Mouse (Mus musculus): Measurements from ENCODE around the gene Ppat. TPM values are rescaled to one million over a fixed set of nuclear protein-coding genes. Genes with fewer than 3 reads are reported as not detected.
A peak's percentile ranks its signal among the peaks of the same experiment; 100 is the strongest.

The Ppat gene
- polyA plus RNA-seq, 1 experiment from 2014 or later = 29.1 TPM

DNA sequence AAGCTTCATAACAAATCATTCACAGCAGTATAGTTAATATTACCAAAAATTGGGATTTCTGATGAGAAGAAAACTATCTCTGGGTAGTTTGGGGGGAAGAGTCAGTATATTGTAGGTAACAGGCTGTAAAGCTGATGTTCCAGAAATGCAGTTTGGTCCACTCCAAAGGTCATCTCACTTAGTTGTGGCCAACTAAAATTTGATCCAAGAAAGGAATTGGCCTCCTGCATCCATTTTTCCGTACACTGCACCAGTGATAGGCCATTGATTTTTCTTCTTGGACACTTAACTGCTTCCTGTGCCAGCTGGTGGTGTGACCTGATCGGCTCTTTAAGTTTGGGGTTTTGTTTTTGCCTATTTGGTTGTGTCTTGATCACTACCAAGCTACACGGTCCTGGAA lies 2.4 kb upstream of the Ppat start:
- Histone ChIP-seq H3K9me3 (ENCODE audit: control insufficient read depth, low read depth, low read length) (no peaks in the 10 kb centered on the region), H3K36me3 (ENCODE audit: control insufficient read depth, insufficient read depth, low read length) (peaks cover 34% of the 10 kb centered on the region), H3K27ac (ENCODE audit: low read length) (no peak overlapping the region), H3K4me3 (ENCODE audit: low read depth, low read length) (no peak overlapping the region), H3K4me2 (replicated peaks; ENCODE audit: low read depth, low read length) (no peak overlapping the region), H3K9ac (replicated peaks; ENCODE audit: low read depth, low read length) (no peak overlapping the region), H3K27me3 (ENCODE audit: control insufficient read depth, insufficient read depth, low read length) (no peaks in the 10 kb centered on the region), H3K4me1 (ENCODE audit: control insufficient read depth, insufficient read depth, low read length) (peaks cover 15% of the 10 kb centered on the region; the same call in 1 of the 2 replicates)
- no peak for ATAC-seq (ENCODE audit: insufficient number of reproducible peaks, insufficient read depth, low FRiP score, low read depth)
- 70% methylated on average over 3 of the region's 3 CpGs for WGBS

DNA sequence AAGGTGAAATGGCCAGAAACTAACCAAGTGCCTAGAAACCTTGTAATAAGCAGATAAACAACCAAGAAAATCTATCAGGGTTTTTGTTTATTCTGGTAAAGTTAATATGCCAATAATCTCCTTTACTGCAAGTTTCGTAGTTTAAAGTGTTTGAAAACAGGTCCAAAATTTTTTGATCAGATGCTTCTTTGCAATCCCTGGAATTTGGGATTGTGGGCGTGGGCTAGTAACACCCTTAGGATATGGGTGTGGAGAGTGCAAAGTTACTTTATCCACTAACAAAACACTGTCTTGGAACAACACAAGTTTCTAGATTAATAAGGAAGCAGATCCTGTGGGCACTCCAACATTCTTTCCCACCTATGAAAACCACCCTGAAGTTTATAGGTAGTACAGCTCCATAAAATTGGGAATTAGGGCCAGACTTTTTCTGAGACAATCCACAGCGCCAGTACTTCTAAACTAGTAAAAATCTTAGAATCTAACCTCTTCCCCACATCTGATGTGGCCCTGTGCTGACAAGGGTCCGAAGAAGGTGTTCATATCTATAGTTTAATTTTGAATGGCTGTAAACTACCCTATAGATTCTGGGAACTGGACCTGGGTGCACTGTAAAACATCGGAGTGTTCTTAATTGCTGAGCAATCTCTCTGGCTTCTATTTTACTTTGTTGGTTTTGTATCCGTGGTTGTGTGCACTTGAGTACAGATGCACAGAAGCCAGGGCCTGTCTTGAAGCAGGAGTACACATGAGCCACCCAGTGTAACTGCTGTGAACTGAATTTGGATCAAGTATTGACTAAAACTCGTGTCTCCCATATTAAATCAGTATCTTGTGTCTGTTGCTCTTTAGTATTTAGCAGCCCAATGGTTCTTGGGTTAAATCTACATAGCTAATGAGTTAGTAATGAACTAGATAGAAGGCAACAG lies 998 bp upstream of the Ppat start:
- Histone ChIP-seq H3K27ac (ENCODE audit: low read length) (peak overlapping the region; percentile 88), H3K4me3 (ENCODE audit: low read depth, low read length) (peak overlapping the region; percentile 70), H3K9ac (replicated peaks; ENCODE audit: low read depth, low read length) (peak overlapping the region; percentile 66), H3K4me1 (ENCODE audit: control insufficient read depth, insufficient read depth, low read length) (peaks cover 15% of the 10 kb centered on the region), H3K27me3 (ENCODE audit: control insufficient read depth, insufficient read depth, low read length) (no peaks in the 10 kb centered on the region), H3K4me2 (replicated peaks; ENCODE audit: low read depth, low read length) (peak overlapping the region; percentile 82), H3K36me3 (ENCODE audit: control insufficient read depth, insufficient read depth, low read length) (peaks cover 20% of the 10 kb centered on the region), H3K9me3 (ENCODE audit: control insufficient read depth, low read depth, low read length) (no peaks in the 10 kb centered on the region)
- WGBS = 14% methylated on average over 7 of the region's 7 CpGs
- no peak for ATAC-seq (ENCODE audit: insufficient number of reproducible peaks, insufficient read depth, low FRiP score, low read depth)

DNA sequence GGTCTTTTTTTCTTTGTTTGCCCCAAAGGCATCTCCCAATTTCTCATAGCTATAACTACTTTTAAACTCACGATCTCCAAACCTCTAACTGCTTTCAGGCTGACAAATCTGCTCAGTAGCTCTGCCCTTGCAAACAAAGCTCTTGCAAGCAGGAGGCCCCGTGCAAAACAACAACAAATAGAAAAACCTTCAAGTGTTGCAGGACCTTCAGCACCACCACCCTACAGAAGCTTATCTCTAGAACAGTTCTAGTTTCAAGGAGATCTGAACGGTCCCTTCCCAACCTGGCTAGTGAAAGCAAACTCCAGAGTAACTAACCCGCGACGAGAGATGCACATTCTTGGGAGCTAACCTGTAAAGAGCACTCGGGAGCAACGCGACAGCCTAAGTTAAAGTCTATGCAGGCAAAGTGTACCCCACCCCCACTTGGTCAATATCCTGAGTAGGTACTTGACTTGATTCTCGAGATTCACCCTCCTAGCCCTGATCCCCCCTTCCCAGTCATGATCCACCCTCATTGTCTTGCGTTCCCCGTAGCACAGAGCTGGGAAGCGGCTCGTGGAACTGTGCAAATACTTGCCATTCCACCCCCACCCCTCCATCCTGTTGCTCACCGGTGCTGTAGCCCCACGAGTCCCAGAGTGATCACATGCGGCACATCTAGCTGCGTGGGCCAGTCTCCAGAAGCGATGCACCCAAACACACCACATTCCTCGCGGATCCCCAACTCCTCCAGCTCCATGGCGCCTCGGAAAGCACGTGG lies 854 bp downstream of the Ppat start:
- Histone ChIP-seq H3K9me3 (ENCODE audit: control insufficient read depth, low read depth, low read length) (no peaks in the 10 kb centered on the region), H3K27me3 (ENCODE audit: control insufficient read depth, insufficient read depth, low read length) (no peaks in the 10 kb centered on the region), H3K27ac (ENCODE audit: low read length) (peak overlapping the region; percentile 76), H3K4me2 (replicated peaks; ENCODE audit: low read depth, low read length) (peak overlapping the region; percentile 74), H3K4me3 (ENCODE audit: low read depth, low read length) (peak overlapping the region; percentile 70), H3K9ac (replicated peaks; ENCODE audit: low read depth, low read length) (peak overlapping the region; percentile 40), H3K36me3 (ENCODE audit: control insufficient read depth, insufficient read depth, low read length) (peaks cover 7% of the 10 kb centered on the region; the same call in 1 of the 2 replicates), H3K4me1 (ENCODE audit: control insufficient read depth, insufficient read depth, low read length) (peaks cover 25% of the 10 kb centered on the region)
- no peak for ATAC-seq (ENCODE audit: insufficient number of reproducible peaks, insufficient read depth, low FRiP score, low read depth)
- under 1% methylated on average over 24 of the region's 24 CpGs for WGBS

DNA sequence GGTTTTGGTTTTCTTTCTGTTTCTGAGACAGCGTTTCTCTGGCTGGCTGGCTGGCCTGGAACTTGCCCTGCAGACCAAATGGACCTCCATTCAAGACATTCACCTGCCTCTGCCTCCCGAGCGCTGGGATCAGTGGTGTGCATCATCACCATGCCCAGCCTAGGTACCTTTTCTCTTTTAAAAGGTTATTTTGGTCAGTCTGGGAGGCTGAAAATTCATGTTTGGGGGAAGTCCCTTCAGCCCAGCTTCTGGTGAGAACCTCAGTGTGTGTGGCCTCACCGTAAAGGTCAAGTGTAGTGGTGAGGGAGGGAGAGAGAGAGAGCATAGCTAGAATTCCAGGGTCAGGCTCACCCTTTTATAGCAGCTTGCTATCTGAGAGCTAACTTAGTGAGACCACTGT lies 3.6 kb downstream of the Ppat start:
- H3K27me3 ChIP-seq (ENCODE audit: control insufficient read depth, insufficient read depth, low read length) = no peaks in the 10 kb centered on the region
- H3K4me1 ChIP-seq (ENCODE audit: control insufficient read depth, insufficient read depth, low read length) = peaks cover 21% of the 10 kb centered on the region
- no peak overlapping the region for H3K9ac ChIP-seq (replicated peaks; ENCODE audit: low read depth, low read length)
- H3K36me3 ChIP-seq (ENCODE audit: control insufficient read depth, insufficient read depth, low read length) = no peaks in the 10 kb centered on the region; the same call in 1 of the 2 replicates
- ATAC-seq (ENCODE audit: insufficient number of reproducible peaks, insufficient read depth, low FRiP score, low read depth) = no peak
- WGBS = 86% methylated on average over 4 of the region's 4 CpGs
- H3K4me3 ChIP-seq (ENCODE audit: low read depth, low read length) = no peak overlapping the region
- no peak overlapping the region for H3K27ac ChIP-seq (ENCODE audit: low read length)
- no peak overlapping the region for H3K4me2 ChIP-seq (replicated peaks; ENCODE audit: low read depth, low read length)
- H3K9me3 ChIP-seq (ENCODE audit: control insufficient read depth, low read depth, low read length) = no peaks in the 10 kb centered on the region

DNA sequence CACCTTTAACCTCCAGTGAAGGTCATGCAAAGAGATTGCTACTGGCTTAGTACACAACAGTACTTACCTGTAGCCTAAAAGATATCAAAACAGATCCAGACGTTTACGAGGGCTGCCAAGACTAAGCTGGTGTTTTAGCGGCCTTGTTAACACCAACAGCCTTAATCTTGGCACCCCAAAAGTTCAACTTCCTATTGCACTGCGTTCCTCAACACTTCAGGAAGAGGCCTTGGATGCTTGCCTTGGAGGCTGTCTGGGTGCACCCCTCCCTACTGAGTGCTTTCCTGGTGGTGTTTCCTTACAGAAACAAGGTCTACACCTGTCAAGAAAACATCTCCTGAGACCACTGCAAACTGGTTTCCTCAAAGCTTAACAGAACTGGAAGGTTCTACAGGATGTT lies 4.2 kb downstream of the Ppat start:
- H3K4me3 ChIP-seq (ENCODE audit: low read depth, low read length) = no peak overlapping the region
- H3K4me1 ChIP-seq (ENCODE audit: control insufficient read depth, insufficient read depth, low read length) = peaks cover 17% of the 10 kb centered on the region
- H3K4me2 ChIP-seq (replicated peaks; ENCODE audit: low read depth, low read length) = no peak overlapping the region
- no peak overlapping the region for H3K27ac ChIP-seq (ENCODE audit: low read length)
- no peaks in the 10 kb centered on the region for H3K9me3 ChIP-seq (ENCODE audit: control insufficient read depth, low read depth, low read length)
- ATAC-seq (ENCODE audit: insufficient number of reproducible peaks, insufficient read depth, low FRiP score, low read depth) = no peak
- H3K9ac ChIP-seq (replicated peaks; ENCODE audit: low read depth, low read length) = no peak overlapping the region
- WGBS = 82% methylated on average over 4 of the region's 4 CpGs
- no peaks in the 10 kb centered on the region for H3K27me3 ChIP-seq (ENCODE audit: control insufficient read depth, insufficient read depth, low read length)
- no peaks in the 10 kb centered on the region; the same call in 1 of the 2 replicates for H3K36me3 ChIP-seq (ENCODE audit: control insufficient read depth, insufficient read depth, low read length)

DNA sequence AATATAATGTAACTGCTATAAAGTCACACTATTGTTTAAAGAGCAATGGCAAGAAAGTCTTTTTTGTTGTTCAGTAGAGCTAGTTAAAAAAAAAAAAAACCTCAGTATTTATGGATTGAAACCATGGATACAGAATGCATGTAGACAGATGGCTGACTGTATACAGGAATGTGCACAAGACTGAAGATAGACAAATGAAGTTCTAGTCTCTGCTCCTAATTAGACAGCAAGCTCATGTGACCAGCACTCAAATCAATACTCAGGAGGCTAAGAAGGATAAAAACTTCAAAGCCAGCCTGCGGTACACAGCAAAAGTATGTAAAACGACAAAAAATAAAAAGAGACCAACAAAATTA lies 5.7 kb downstream of the Ppat start:
- H3K27me3 ChIP-seq (ENCODE audit: control insufficient read depth, insufficient read depth, low read length) = no peaks in the 10 kb centered on the region
- no peak for ATAC-seq (ENCODE audit: insufficient number of reproducible peaks, insufficient read depth, low FRiP score, low read depth)
- no peak overlapping the region for H3K4me3 ChIP-seq (ENCODE audit: low read depth, low read length)
- WGBS = 81% methylated on average over 2 of the region's 2 CpGs
- H3K9ac ChIP-seq (replicated peaks; ENCODE audit: low read depth, low read length) = no peak overlapping the region
- H3K4me2 ChIP-seq (replicated peaks; ENCODE audit: low read depth, low read length) = no peak overlapping the region
- H3K9me3 ChIP-seq (ENCODE audit: control insufficient read depth, low read depth, low read length) = no peaks in the 10 kb centered on the region
- peaks cover 17% of the 10 kb centered on the region; the same call in 1 of the 2 replicates for H3K4me1 ChIP-seq (ENCODE audit: control insufficient read depth, insufficient read depth, low read length)
- peaks cover 1% of the 10 kb centered on the region; the same call in 1 of the 2 replicates for H3K36me3 ChIP-seq (ENCODE audit: control insufficient read depth, insufficient read depth, low read length)
- no peak overlapping the region for H3K27ac ChIP-seq (ENCODE audit: low read length)

DNA sequence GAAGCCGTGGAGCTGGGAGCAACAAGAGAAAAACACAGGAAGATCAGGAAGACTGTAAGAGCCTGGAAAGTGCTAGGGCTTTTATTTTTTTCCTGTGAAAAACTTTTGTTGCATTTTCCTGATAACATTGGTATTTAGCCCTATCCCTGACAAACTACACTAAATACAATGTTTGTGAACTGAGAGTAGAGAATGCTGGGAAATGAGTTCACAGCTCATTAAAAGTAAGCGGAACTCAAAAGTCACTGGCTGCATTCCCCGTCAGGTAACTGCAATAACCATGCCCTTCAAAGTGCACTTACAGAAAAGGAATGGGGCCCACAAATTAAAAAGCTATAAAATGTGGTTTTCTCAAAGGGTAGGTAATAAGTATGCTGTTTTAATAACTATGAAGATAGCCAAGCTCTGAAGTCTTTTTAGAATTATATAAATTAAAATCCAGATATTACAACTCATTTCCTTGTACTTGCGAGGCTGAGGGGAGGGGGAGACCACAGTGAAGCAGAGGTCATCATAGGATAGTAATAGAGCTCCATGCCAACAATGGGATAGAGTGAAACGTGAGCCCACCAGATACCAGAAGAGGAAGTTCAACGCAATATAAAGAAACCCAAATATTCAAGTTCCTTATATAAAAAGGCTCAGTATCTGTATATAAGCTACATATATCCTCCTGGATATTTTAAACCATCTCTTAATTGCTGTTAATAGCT lies 6.3 kb downstream of the Ppat start:
- no peak overlapping the region for H3K4me3 ChIP-seq (ENCODE audit: low read depth, low read length)
- no peaks in the 10 kb centered on the region for H3K27me3 ChIP-seq (ENCODE audit: control insufficient read depth, insufficient read depth, low read length)
- H3K4me2 ChIP-seq (replicated peaks; ENCODE audit: low read depth, low read length) = no peak overlapping the region
- no peak overlapping the region for H3K9ac ChIP-seq (replicated peaks; ENCODE audit: low read depth, low read length)
- peaks cover 17% of the 10 kb centered on the region; the same call in 1 of the 2 replicates for H3K4me1 ChIP-seq (ENCODE audit: control insufficient read depth, insufficient read depth, low read length)
- no peak for ATAC-seq (ENCODE audit: insufficient number of reproducible peaks, insufficient read depth, low FRiP score, low read depth)
- 68% methylated on average over 6 of the region's 6 CpGs for WGBS
- H3K27ac ChIP-seq (ENCODE audit: low read length) = no peak overlapping the region
- H3K36me3 ChIP-seq (ENCODE audit: control insufficient read depth, insufficient read depth, low read length) = peaks cover 2% of the 10 kb centered on the region; the same call in 1 of the 2 replicates
- H3K9me3 ChIP-seq (ENCODE audit: control insufficient read depth, low read depth, low read length) = no peaks in the 10 kb centered on the region

DNA sequence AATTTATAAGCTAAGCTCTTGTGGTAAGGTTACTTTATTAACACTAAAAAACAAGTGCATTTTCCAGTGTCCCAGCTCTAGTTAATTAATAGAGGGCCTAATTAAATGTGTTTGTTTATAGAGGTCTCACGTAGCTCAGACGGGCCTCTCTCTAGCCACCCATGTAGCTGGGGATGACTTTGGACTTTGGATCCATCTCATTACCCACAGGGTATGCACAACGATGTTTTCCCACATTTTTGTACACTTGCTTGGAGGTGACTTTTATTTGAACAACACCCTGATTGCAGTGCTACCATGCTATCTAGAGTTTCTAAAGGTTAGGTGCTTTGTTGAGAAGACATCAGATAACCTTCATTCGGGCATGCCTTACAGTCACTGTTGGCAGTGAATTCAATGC lies 8.9 kb downstream of the Ppat start:
- peaks cover 10% of the 10 kb centered on the region; the same call in 1 of the 2 replicates for H3K4me1 ChIP-seq (ENCODE audit: control insufficient read depth, insufficient read depth, low read length)
- 80% methylated on average over 4 of the region's 4 CpGs for WGBS
- no peak for ATAC-seq (ENCODE audit: insufficient number of reproducible peaks, insufficient read depth, low FRiP score, low read depth)
- no peak overlapping the region for H3K27ac ChIP-seq (ENCODE audit: low read length)
- no peaks in the 10 kb centered on the region for H3K27me3 ChIP-seq (ENCODE audit: control insufficient read depth, insufficient read depth, low read length)
- 0 out of 2 replicates have a peak, but pooled peaks cover 2% of the 10 kb centered on the region for H3K36me3 ChIP-seq (ENCODE audit: control insufficient read depth, insufficient read depth, low read length)
- no peaks in the 10 kb centered on the region; the same call in 1 of the 2 replicates for H3K9me3 ChIP-seq (ENCODE audit: control insufficient read depth, low read depth, low read length)
- H3K9ac ChIP-seq (replicated peaks; ENCODE audit: low read depth, low read length) = no peak overlapping the region
- no peak overlapping the region for H3K4me3 ChIP-seq (ENCODE audit: low read depth, low read length)
- H3K4me2 ChIP-seq (replicated peaks; ENCODE audit: low read depth, low read length) = no peak overlapping the region

Measured in stomach, embryonic 14.5 days (tissue).